Mouse (Mus musculus) frontal cortex, postnatal 14 days (tissue): ENCODE measurements around the gene Bdh2.

ENCODE experiments used
- DNase-seq, 2 experiments: peaks; one replicate each; pipeline ENCODE4 v3.0.0; 2022; ENCODE audit warnings: low spot score in 2 of 2

The Bdh2 gene

GRCm38 (mm10) chr3:135280669-135281415 is at the start of gene Bdh2:
TSS of gene Bdh2 (plus strand) at chr3:135281221.
- peak; percentile 57 to 76 for DNase-seq

- DNase-seq: no peak
These were observed 49.0 kb upstream of the Bdh2 start for GRCm38 (mm10) chr3:135232058-135232457.

- no peak for DNase-seq
These were observed 48.6 kb upstream of the Bdh2 start for GRCm38 (mm10) chr3:135232462-135232861.

DNA sequence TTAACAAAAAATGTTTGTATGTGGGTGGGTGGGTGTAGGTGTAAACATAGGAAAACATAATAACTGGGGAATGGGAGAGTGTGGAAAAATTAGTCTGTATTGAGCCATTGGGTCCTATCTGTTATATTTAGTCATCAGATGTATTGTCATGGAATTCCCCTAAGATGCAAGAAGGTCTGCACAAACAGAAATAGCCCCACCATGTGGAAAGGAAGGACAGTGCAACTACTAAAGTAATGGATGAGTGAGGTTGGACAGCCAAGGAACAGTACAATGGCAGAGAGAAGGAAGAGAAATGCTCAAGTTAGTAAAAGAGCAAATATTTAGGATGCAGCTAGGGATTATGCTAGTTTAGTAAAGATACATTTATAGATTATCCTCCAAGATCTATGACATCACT is 35.3 kb upstream of the Bdh2 start:
- no peak for DNase-seq

- DNase-seq: no peak
These were observed 34.2 kb upstream of the Bdh2 start for GRCm38 (mm10) chr3:135246828-135247227.

GRCm38 (mm10) chr3:135249104-135249503 is 31.9 kb upstream of the Bdh2 start:
- no peak for DNase-seq

- DNase-seq: no peak
These were observed 29.2 kb upstream of the Bdh2 start for GRCm38 (mm10) chr3:135251825-135252224.

GRCm38 (mm10) chr3:135254784-135255183 is 26.2 kb upstream of the Bdh2 start:
- DNase-seq: no peak

DNA sequence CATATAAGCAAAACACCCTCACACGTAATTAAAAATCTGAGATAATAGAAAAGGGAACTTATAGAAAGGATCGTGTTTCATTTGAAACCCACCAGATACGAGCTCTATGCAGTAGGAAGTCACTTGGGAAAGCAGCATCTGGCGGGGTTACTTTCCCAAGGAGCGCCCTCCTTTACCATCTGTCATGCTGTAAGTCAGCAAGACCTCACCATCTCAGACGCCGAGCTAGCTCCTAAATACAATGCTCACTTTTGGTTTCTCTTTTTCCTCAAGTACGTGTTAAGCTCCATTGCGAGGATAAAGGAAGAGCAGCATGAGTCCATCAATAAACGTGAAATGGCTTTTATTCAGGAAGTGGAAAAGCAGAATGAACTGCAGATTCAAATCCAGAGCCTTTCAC is 22.1 kb upstream of the Bdh2 start:
- DNase-seq: no peak

GRCm38 (mm10) chr3:135260233-135260632 is 20.8 kb upstream of the Bdh2 start:
- DNase-seq: no peak

DNA sequence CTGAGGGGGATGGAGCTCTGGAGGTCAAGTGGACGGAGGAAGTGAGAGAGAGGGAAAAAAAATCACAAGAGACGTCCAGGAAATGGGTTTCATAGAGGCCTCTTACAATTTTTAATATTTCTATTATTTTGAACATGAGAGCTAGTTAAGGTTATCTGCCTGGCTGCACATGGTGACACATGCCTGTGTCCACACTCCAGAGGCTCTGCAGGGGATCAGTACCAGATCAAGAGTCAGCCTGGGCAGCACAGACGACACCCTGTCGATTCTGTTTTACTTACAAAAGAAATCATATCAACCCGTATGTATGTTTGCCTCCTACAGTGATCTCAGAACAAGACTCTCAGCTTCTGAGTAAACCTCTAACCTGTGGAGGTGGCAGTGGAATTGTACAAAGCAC is 12.4 kb upstream of the Bdh2 start:
- DNase-seq: no peak

DNA sequence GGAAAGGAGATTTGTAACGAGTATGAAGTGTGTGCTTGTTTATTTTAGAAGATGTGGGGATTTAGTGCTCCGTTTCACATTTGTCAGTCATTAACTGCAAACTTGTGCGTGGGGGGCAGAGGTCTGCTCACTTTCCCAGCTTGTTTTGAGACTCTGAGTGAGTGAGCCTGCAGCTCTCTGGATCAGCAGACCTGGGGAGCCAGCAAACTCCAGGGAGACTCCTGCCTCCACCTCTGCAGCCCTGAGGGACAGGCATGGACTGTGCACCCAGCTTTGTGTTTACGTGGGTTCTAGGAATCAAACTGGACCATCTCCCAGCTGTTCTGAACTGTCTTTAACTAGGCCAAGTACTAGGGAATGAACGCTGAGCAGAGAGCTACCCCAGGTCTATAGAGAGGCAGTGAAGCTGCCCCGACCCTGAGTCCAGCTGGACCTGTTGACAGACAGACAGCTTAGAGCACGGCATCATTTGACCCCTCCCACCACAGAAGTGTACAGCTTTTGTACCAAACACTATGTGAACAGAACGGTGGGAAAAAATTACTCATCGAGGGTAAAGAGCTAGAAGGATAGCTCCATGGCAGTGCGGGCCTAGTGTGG is 11.5 kb upstream of the Bdh2 start:
- no peak for DNase-seq

DNA sequence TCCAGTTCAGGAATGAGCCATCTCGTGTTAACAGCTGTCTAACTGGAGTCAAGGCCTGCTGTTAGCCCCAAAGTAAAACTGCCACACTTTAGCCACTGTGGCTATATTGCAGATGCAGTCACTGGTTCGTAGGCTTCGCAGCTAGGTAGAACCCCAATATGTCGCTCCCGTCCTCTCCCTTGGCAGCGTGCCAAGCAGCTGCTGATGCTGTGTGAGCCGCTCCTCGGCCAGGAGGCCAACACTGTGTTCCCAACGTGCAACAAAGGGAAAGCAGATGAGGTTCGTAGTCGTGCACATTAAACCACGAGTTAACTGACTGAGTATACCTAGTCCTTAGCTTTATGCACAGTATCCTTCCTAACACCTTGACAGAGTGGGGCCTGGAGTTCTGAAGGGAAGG is 8.4 kb upstream of the Bdh2 start:
- no peak for DNase-seq

DNA sequence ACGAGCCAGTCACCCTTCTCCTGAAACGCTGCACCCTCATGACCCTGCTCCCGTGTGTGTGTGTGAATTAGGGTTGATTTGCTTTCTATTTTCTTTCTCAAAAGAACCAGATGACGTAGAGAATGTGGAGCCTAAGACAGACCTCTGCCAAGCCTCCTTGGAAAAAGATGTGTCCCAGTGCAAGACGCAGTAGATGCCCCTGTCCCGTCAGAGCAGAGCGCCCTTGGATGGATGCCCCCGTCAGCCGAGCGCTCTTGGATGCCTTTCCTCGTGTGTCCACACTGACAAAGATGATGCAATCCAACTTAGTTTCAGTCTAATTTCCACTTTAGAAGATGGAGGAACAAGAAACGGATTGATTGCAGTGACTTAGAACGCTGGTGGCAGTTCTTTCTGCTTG is 8.0 kb upstream of the Bdh2 start:
- DNase-seq: no peak

- no peak for DNase-seq
These were observed 861 bp upstream of the Bdh2 start for GRCm38 (mm10) chr3:135280160-135280559.

- DNase-seq: no peak
These were observed 680 bp downstream of the Bdh2 start for GRCm38 (mm10) chr3:135281701-135282100.

DNA sequence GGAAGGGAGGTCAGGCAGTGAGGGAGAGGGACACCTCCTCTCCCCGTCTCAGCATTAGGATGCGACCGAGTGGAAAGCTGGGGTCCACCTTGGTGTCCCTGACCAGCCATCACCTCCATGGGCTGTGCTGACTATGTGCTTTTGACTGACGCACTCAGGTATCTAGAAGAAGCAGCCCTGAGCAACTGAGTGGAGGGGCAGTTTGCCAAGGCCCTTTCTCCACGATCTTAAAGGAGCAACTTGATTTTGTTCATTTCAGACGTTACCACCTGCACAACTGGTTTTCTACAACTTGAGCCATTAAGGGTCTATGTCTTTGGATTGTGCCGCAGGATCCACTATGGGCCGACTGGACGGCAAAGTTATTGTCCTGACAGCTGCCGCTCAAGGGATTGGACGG is 4.2 kb downstream of the Bdh2 start:
- DNase-seq: no peak

GRCm38 (mm10) chr3:135285807-135286206 is 4.8 kb downstream of the Bdh2 start:
- no peak for DNase-seq

DNA sequence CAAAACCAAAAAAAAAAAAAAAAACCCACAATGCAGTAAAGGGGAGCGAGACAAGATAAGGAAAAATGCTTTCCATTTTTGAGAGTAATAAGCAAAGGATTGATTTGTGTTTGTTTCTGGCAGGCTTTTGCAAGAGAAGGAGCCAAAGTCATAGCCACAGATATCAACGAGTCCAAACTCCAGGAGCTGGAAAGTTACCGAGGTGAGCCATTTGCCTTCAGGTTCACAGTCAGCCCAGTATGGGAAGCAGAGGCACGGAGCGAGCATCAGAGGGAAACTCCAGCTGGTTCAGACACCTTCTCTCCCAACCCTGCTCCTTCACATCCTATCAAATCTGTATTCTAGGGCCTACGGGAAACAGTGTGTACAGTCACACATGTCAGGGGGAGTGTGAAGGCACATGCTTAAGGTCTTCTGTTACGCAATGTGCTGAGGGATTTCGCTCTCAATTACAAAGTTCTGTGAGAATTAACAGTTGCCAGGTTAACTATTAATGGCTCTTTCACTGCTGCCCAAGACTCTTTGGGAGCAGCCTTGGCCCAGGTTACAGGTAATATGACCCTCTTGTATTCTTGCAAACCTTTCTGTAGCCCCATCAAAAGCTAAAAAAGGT is 7.2 kb downstream of the Bdh2 start:
- DNase-seq: no peak

GRCm38 (mm10) chr3:135289148-135289547 is 8.1 kb downstream of the Bdh2 start:
- DNase-seq: no peak

GRCm38 (mm10) chr3:135290249-135290894 is 9.4 kb downstream of the Bdh2 start:
- peak; percentile 20 to 27 for DNase-seq

- no peak for DNase-seq
These were observed 12.7 kb downstream of the Bdh2 start for GRCm38 (mm10) chr3:135293703-135294102.

DNA sequence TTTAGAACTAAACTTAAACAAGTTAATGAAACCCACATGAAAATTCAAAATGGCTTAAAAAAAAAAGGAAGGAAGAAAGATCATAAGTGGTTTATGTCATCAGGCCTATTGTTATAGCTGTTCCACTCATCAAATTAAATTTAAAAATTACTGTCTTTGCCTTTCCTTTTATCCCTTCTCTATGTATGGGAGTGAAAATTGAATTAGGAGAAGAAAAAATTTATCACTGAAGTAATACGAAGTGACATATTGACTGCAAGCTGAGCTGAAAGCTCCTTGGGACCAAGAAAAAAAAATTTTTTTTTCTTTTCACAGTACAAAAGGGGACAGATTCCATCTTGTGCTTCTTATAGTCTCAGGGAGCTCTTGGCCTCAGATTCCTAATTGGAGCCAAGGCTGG is 14.5 kb downstream of the Bdh2 start:
- no peak for DNase-seq
